Mouse (Mus musculus) ES-E14 (cell line): ENCODE data around the gene Capzb. TPM values are rescaled to one million over a fixed set of nuclear protein-coding genes. Genes with fewer than 3 reads are reported as not detected.

ENCODE experiments used
- DNase-seq: peaks from one replicate; pipeline ENCODE4 v3.0.0-alpha.2; 2013; ENCODE audit warnings: low read depth, low spot score
- H3K27ac ChIP-seq: 2 replicates; pipeline ENCODE4 v1.5.1; 2012; ENCODE audit warnings: low read depth, mild to moderate bottlenecking, low read length, moderate library complexity, mixed read lengths; ENCODE audit not compliant: poor library complexity, insufficient read depth, severe bottlenecking
- H3K36me3 ChIP-seq: 2 replicates; pipeline ENCODE4 v1.6.1; 2012; ENCODE audit warnings: mild to moderate bottlenecking, low read length, moderate library complexity, mixed read lengths; ENCODE audit not compliant: control insufficient read depth, poor library complexity, insufficient read depth, severe bottlenecking
- H3K4me1 ChIP-seq, 2 experiments: fragments of 150-350 bp in 1 of 2; sonication (generic) in 1 of 2; 2 replicates each; pipeline ENCODE4 v1.6.1; 2012; ENCODE audit warnings: low read length in 2 of 2, mild to moderate bottlenecking in 1 of 2, mixed read lengths in 1 of 2; ENCODE audit not compliant: control insufficient read depth in 2 of 2, insufficient read depth in 2 of 2, poor library complexity in 1 of 2
- H3K4me3 ChIP-seq, 2 experiments: fragments of 150-350 bp in 1 of 2; sonication (generic) in 1 of 2; 2 replicates each; pipeline ENCODE4 v1.5.1; 2012; ENCODE audit warnings: low read length in 2 of 2, low read depth in 1 of 2, mild to moderate bottlenecking in 1 of 2, mixed read lengths in 1 of 2; ENCODE audit not compliant: insufficient read depth in 1 of 2, poor library complexity in 1 of 2, severe bottlenecking in 1 of 2
- H3K9ac ChIP-seq: 2 replicates; pipeline ENCODE4 v1.6.1; 2012; ENCODE audit warnings: low read depth, mild to moderate bottlenecking, low read length, mixed read lengths; ENCODE audit not compliant: poor library complexity, insufficient read depth, severe bottlenecking
- H3K9me3 ChIP-seq: fragments of 150-350 bp; sonication (generic); 2 replicates; pipeline ENCODE4 v1.6.1; 2012; ENCODE audit warnings: low read depth, mild to moderate bottlenecking, low read length; ENCODE audit not compliant: control insufficient read depth, insufficient read depth
- CHD2 ChIP-seq: IDR thresholded peaks from 2 replicates; pipeline ENCODE4 v1.6.1; 2014; ENCODE audit warnings: mild to moderate bottlenecking, low read depth, low read length, inconsistent platforms
- HCFC1 ChIP-seq: IDR thresholded peaks from 2 replicates; pipeline ENCODE4 v1.6.1; 2012; ENCODE audit warnings: low read length, inconsistent platforms, borderline replicate concordance; ENCODE audit not compliant: insufficient read depth
- MAFK ChIP-seq: IDR thresholded peaks from 2 replicates; pipeline ENCODE4 v1.6.1; 2014; ENCODE audit warnings: mild to moderate bottlenecking, low read depth, low read length, inconsistent platforms; ENCODE audit not compliant: insufficient read depth
- ZC3H11A ChIP-seq: IDR thresholded peaks from 2 replicates; pipeline ENCODE4 v1.6.1; 2012; ENCODE audit warnings: low read depth, mild to moderate bottlenecking, inconsistent platforms, low read length, borderline replicate concordance
- ZNF384 ChIP-seq: IDR thresholded peaks from 2 replicates; pipeline ENCODE4 v1.6.1; 2012; ENCODE audit warnings: low read depth, low read length, inconsistent platforms
- in situ Hi-C, 2 experiments: fragments of 600-800 bp; cut with MboI; formaldehyde crosslinking; loops; one replicate each; pipeline ENCODE4 v1.15.1; 2025; ENCODE audit warnings: low sequenced_read_pairs in 2 of 2, inconsistent platforms in 1 of 2; ENCODE audit not compliant: unreplicated experiment in 2 of 2
- total RNA-seq: library from RNA; depleted of rRNA; stranded (reverse); fragments of 300-350 nt; gene quantifications from 2 replicates; pipeline ENCODE4 v1.2.3, GENCODE M21; 2012

Capzb gene
- total RNA-seq, 1 experiment, result 111 TPM

DNA sequence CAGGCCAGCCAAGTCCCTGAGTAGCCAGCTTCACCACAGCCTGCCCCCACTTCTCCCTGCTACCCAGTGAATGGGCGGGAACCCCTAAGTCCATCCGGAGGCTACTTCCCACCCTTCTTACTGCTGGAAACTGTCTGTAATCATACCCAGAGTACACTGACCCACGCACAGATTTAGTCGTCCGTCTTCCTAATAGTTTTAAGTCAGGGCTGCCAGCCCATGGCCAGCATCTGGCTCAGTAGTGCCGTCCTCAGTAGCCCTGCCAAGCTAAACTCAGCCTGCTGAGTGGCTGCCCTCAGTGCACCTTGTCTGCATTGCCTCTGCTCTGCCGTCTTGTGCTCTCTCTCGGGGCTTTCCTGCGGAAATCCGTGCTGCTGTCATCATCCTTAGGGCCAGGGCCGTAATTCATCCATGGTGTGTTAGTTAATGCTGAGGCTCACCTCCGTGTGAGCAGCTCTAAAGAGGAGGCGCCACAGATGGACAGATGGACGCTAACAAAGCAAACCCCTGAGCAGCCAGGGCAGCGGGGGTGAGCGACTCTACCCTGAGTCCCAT, 89.2 kb downstream of the Capzb start:
- H3K4me1 ChIP-seq, result no peaks in the 10 kb centered on the region
- in situ Hi-C loops, result loop anchor here in 1 of 2 experiments (25.0 kb wide), 1 partner anchor 195 kb away; the partner anchor contains the start of genes Htr6 and Nbl1

DNA sequence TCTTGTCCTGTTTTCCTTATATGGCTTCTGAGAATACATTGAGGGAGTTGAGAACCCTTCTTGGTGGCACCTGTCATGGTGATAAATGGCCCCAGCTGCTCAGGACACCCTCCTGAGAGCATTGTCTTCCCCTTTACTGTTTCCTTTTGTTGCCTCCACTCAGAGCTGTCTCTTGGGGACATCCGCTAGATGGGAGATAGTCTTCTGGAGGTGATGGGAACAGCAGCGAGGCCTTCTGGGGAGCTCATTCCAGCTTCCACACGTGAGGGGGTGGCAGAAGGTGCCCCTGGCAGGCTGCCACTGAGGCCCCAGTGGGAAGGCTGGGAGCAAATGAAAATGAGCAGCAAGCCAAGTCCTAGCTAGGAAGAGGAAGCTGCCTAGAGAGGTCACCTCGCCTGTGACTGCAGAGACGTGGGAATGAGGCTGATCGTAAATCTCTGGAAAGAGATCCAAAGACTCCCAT, 90.3 kb downstream of the Capzb start:
- no peak overlapping the region for H3K4me3 ChIP-seq
- H3K9me3 ChIP-seq, result no peaks in the 10 kb centered on the region
- in situ Hi-C loops, result loop anchor here in 1 of 2 experiments (25.0 kb wide), 1 partner anchor 196 kb away; the partner anchor contains the start of genes Htr6 and Nbl1
- no peaks in the 10 kb centered on the region for H3K4me1 ChIP-seq
- peaks cover 35% of the 10 kb centered on the region for H3K36me3 ChIP-seq
- DNase-seq, result no peak
- no peak overlapping the region for H3K9ac ChIP-seq
- TF ChIP-seq ZC3H11A (no peak), HCFC1 (no peak), MAFK (no peak), ZNF384 (no peak), CHD2 (no peak)
- H3K27ac ChIP-seq, result no peak overlapping the region

More for the DNA sequence above, 89.2 kb downstream of the Capzb start:
- no peaks in the 10 kb centered on the region for H3K9me3 ChIP-seq
- DNase-seq, result no peak
- H3K9ac ChIP-seq, result no peak overlapping the region
- no peak overlapping the region for H3K27ac ChIP-seq
- no peak overlapping the region for H3K4me3 ChIP-seq
- TF ChIP-seq HCFC1 (no peak), ZC3H11A (no peak)
- H3K36me3 ChIP-seq, result peaks cover 32% of the 10 kb centered on the region

DNA sequence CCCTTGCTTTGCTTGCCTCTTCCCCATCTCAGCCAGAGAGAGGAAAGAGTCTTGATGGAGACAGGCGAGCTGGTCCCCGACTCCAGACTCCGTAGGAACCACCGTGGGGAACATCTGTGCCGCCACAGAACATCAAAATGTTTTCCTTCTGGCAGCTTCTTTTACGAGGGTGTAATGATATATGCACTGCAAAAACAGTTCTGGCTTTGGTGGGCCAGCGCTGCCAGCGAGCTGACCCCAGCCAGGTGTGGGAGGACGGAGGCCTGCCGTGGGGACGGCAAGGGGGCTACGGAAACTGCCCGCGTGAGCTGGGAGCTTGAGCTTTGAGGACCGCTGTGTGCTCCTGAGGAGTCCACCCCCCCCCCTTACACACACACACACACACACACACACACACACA, 92.2 kb downstream of the Capzb start:
- H3K36me3 ChIP-seq, result peaks cover 46% of the 10 kb centered on the region
- peaks cover 0 to 2% of the 10 kb centered on the region in 2 experiments; a peak in 1 of 4 replicates for H3K4me1 ChIP-seq
- no peak overlapping the region for H3K9ac ChIP-seq
- no peak overlapping the region for H3K27ac ChIP-seq
- no peak for DNase-seq
- no peak overlapping the region for H3K4me3 ChIP-seq
- in situ Hi-C loops, result loop anchor here in 1 of 2 experiments (25.0 kb wide), 1 partner anchor 198 kb away; the partner anchor contains the start of genes Htr6 and Nbl1
- H3K9me3 ChIP-seq, result no peaks in the 10 kb centered on the region
- TF ChIP-seq ZNF384, result no peak
- no peak for TF ChIP-seq ZC3H11A
- no peak for TF ChIP-seq CHD2
- no peak for TF ChIP-seq MAFK
- TF ChIP-seq HCFC1, result no peak

DNA sequence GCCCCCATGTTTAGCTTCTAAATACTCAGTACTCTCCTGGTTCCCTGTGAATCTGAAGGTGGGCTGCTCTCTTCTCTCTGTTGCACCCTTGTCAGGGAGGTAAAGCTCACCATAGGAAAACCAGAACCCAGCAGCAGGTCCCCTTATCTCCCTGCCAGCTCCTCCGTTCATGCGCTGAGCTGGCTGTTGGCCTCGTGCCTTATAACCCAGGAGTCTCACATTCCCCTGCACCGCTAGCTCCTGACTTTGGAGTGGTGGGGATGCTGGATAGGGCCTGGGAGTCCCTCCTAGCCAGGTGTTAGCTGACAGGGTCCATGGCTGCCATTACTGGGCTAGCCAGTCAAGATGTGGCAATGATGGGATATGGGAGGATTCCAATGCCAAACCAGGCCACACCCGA, 93.5 kb downstream of the Capzb start:
- H3K4me3 ChIP-seq, result no peak overlapping the region
- DNase-seq, result no peak
- in situ Hi-C loops, result loop anchor here in 1 of 2 experiments (25.0 kb wide), 1 partner anchor 199 kb away; the partner anchor contains the start of genes Htr6 and Nbl1
- no peaks in the 10 kb centered on the region for H3K9me3 ChIP-seq
- H3K27ac ChIP-seq, result no peak overlapping the region
- TF ChIP-seq MAFK (no peak), ZC3H11A (no peak), HCFC1 (no peak), ZNF384 (no peak)
- H3K9ac ChIP-seq, result no peak overlapping the region
- peaks cover 45% of the 10 kb centered on the region for H3K36me3 ChIP-seq
- peaks cover 0 to 6% of the 10 kb centered on the region in 2 experiments; a peak in 1 of 4 replicates for H3K4me1 ChIP-seq
